Mouse (Mus musculus) layer of hippocampus, adult 9-10 months (tissue): ENCODE measurements around the gene Mkks.
"Not testable (repeated sequence)": the region's sequence is repeated elsewhere in the genome, so short reads cannot be mapped to it uniquely, and the experiment has no call there.

Experiments used
- DNase-seq: peaks from one replicate; pipeline ENCODE4 v3.0.0; 2022; ENCODE audit warnings: low spot score

Gene Mkks

GRCm38 (mm10) chr2:136891068-136891950, at the start of gene Mkks, which contains the start of the genes Slx4ip and AL731706.1:
TSS of gene Mkks (minus strand) at chr2:136891389.
TSS of gene Slx4ip (plus strand) at chr2:136891218.
TSS of gene AL731706.1 (minus strand) at chr2:136891389.
- peak; percentile 100 for DNase-seq

GRCm38 (mm10) chr2:136938249-136938648, 47.1 kb upstream of the Mkks start:
- no peak for DNase-seq

- DNase-seq: no peak
Observed at GRCm38 (mm10) chr2:136936391-136937288, 45.5 kb upstream of the Mkks start.

- no peak for DNase-seq
Observed at GRCm38 (mm10) chr2:136921003-136921408, 29.8 kb upstream of the Mkks start.

- DNase-seq: no peak
Observed at GRCm38 (mm10) chr2:136920257-136920993, 29.2 kb upstream of the Mkks start.

GRCm38 (mm10) chr2:136919433-136919832, 28.2 kb upstream of the Mkks start:
- no peak for DNase-seq

- DNase-seq: no peak
Observed at GRCm38 (mm10) chr2:136914334-136914902, 23.2 kb upstream of the Mkks start.

GRCm38 (mm10) chr2:136913021-136913420, 21.8 kb upstream of the Mkks start:
- no peak for DNase-seq

- DNase-seq: no peak
Observed at GRCm38 (mm10) chr2:136911958-136912411, 20.8 kb upstream of the Mkks start.

- no peak for DNase-seq
Observed at GRCm38 (mm10) chr2:136909298-136909697, 18.1 kb upstream of the Mkks start.

- no peak for DNase-seq
Observed at GRCm38 (mm10) chr2:136908596-136908995, 17.4 kb upstream of the Mkks start.

- DNase-seq: no peak
Observed at GRCm38 (mm10) chr2:136896131-136896530, 4.9 kb upstream of the Mkks start.

- no peak for DNase-seq
Observed at GRCm38 (mm10) chr2:136894494-136894893, 3.3 kb upstream of the Mkks start.

GRCm38 (mm10) chr2:136891951-136892371, 772 bp upstream of the Mkks start:
- DNase-seq: peak; percentile 99

- not testable (repeated sequence) for DNase-seq
Observed at GRCm38 (mm10) chr2:136890716-136891067, 497 bp downstream of the Mkks start.

- peak; percentile 58 for DNase-seq
Observed at GRCm38 (mm10) chr2:136886846-136887245, 4.3 kb downstream of the Mkks start.

- no peak for DNase-seq
Observed at GRCm38 (mm10) chr2:136885579-136885978, 5.6 kb downstream of the Mkks start, which contains the start of gene AL731706.2. TSS of gene AL731706.2 (minus strand) at chr2:136885679.

- DNase-seq: no peak
Observed at GRCm38 (mm10) chr2:136854543-136855388, 36.4 kb downstream of the Mkks start.

- no peak for DNase-seq
Observed at GRCm38 (mm10) chr2:136850366-136850765, 40.8 kb downstream of the Mkks start.

GRCm38 (mm10) chr2:136837994-136838393, 53.2 kb downstream of the Mkks start:
- DNase-seq: no peak
